Mouse (Mus musculus) neutrophil, adult 5-6 weeks (primary cell): ENCODE data around the gene Cpm. TPM values are rescaled to one million over a fixed set of nuclear protein-coding genes. Genes with fewer than 3 reads are reported as not detected.
"Not testable (repeated sequence)": the region's sequence is repeated elsewhere in the genome, so short reads cannot be mapped to it uniquely, and the experiment has no call there.

ENCODE experiments used
- ATAC-seq: fragments of 151-379, 151-347 bp; 2 replicates; pipeline ENCODE4 v1.8.0; 2017; ENCODE audit warnings: mild to moderate bottlenecking, moderate TSS enrichment; ENCODE audit not compliant: insufficient number of reproducible peaks, poor library complexity, low FRiP score, severe bottlenecking; ENCODE audit errors: extremely low read depth
- total RNA-seq: library from RNA; stranded (forward); fragments of 200-1000 nt; gene quantifications from 2 replicates; pipeline ENCODE4 v1.2.3, GENCODE M21; 2017

Cpm gene
- total RNA-seq, 1 experiment from 2014 or later = 40.6 TPM

- no peak for ATAC-seq
Observed at GRCm38 (mm10) chr10:117701034-117701829, 71.9 kb downstream of the Cpm start.

GRCm38 (mm10) chr10:117702024-117702833, 72.9 kb downstream of the Cpm start:
- ATAC-seq = no peak

GRCm38 (mm10) chr10:117703506-117703905, 74.2 kb downstream of the Cpm start:
- ATAC-seq = no peak

GRCm38 (mm10) chr10:117704314-117704963, 75.1 kb downstream of the Cpm start:
- not testable (repeated sequence) for ATAC-seq

- no peak for ATAC-seq
Observed at GRCm38 (mm10) chr10:117704964-117705335, 75.7 kb downstream of the Cpm start.

GRCm38 (mm10) chr10:117705806-117706205, 76.5 kb downstream of the Cpm start:
- ATAC-seq = no peak

GRCm38 (mm10) chr10:117706440-117706839, 77.1 kb downstream of the Cpm start:
- no peak for ATAC-seq

GRCm38 (mm10) chr10:117707114-117707838, 78.0 kb downstream of the Cpm start:
- no peak for ATAC-seq

- no peak for ATAC-seq
Observed at GRCm38 (mm10) chr10:117708376-117708775, 79.1 kb downstream of the Cpm start.

- no peak for ATAC-seq
Observed at GRCm38 (mm10) chr10:117708856-117709255, 79.6 kb downstream of the Cpm start.

- ATAC-seq = no peak
Observed at GRCm38 (mm10) chr10:117709326-117709830, 80.1 kb downstream of the Cpm start.

- ATAC-seq = peak; percentile 24; the same call in 1 of the 2 replicates
Observed at GRCm38 (mm10) chr10:117709930-117710603, 80.8 kb downstream of the Cpm start.

- ATAC-seq = peak; percentile 89
Observed at GRCm38 (mm10) chr10:117710604-117711141, 81.4 kb downstream of the Cpm start, which contains the start of gene Mdm2. Gene Mdm2, minus strand, starts transcription at chr10:117710758.

GRCm38 (mm10) chr10:117711408-117711807, 82.1 kb downstream of the Cpm start:
- ATAC-seq = no peak

- no peak for ATAC-seq
Observed at GRCm38 (mm10) chr10:117712191-117712754, 83.0 kb downstream of the Cpm start.

- no peak for ATAC-seq
Observed at GRCm38 (mm10) chr10:117712871-117713270, 83.6 kb downstream of the Cpm start.

- no peak for ATAC-seq
Observed at GRCm38 (mm10) chr10:117713466-117713865, 84.2 kb downstream of the Cpm start.
